Mouse (Mus musculus): Measurements from ENCODE around the gene Myog. TPM values are rescaled to one million over a fixed set of nuclear protein-coding genes. Genes with fewer than 3 reads are reported as not detected.
A peak's percentile ranks its signal among the peaks of the same experiment; 100 is the strongest.
"Not testable (repeated sequence)": the region's sequence is repeated elsewhere in the genome, so short reads cannot be mapped to it uniquely, and the experiment has no call there.

The Myog gene
- total RNA-seq (2021) (not detected), polyA plus RNA-seq (2012; rRNA removed) (not detected in 2 replicates)
- long read RNA-seq = 0 reads

- no peak for DNase-seq
Observed at GRCm38 (mm10) chr1:134289598-134290099, at the start of gene Myog. Myog (plus strand) TSS chr1:134289989.

GRCm38 (mm10) chr1:134240701-134241100, 49.1 kb upstream of the Myog start:
- DNase-seq = no peak

- DNase-seq = no peak
Observed at GRCm38 (mm10) chr1:134241298-134241697, 48.5 kb upstream of the Myog start.

DNA sequence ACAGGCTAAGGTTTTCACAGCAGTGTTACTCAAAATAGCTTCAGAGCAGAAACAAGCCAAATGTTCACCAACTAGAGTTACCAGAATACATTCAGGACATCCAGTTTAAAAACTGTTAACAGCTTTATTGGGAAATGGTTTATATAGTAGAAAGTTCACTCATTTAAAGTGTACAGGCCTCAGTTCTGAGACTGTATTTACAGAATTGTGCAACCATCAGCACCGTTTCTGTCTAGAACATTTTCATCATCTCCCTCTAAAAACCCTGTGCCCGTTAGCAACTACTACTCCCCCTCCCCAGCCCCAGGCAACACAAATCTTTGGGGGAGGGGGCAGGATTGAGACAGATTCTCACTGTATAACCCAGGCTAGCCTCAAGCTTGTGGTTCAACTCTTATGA, 47.5 kb upstream of the Myog start:
- DNase-seq = no peak

GRCm38 (mm10) chr1:134243505-134243904, 46.3 kb upstream of the Myog start:
- DNase-seq = no peak

GRCm38 (mm10) chr1:134243948-134244914, 45.6 kb upstream of the Myog start:
- peak; percentile 93 for DNase-seq

- DNase-seq = no peak
Observed at GRCm38 (mm10) chr1:134245004-134245717, 44.6 kb upstream of the Myog start.

GRCm38 (mm10) chr1:134246590-134246989, 43.2 kb upstream of the Myog start:
- no peak for DNase-seq

- not testable (repeated sequence) for DNase-seq
Observed at GRCm38 (mm10) chr1:134249681-134250080, 40.1 kb upstream of the Myog start.

- no peak for DNase-seq
Observed at GRCm38 (mm10) chr1:134264341-134264740, 25.4 kb upstream of the Myog start.

DNA sequence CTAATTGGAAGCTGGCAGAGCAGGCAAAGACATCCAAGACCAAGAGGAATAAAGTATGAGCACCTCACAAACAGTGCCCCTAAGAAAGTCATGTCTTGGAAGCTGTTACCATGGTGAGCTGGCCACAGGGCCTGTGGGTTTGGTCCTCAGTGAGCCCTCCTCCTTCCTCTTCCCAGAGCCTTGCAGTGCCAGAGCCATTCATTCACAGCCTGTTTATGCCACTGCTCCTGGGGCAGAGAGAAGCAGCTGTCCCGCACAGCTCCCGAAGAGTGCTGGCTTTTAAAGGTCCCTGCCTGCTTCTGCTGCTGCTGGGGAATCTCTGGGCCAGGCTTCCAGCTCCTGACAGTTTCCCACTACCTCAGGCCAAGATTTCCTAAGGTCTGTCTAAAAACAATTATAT, 24.0 kb upstream of the Myog start:
- no peak for DNase-seq

DNA sequence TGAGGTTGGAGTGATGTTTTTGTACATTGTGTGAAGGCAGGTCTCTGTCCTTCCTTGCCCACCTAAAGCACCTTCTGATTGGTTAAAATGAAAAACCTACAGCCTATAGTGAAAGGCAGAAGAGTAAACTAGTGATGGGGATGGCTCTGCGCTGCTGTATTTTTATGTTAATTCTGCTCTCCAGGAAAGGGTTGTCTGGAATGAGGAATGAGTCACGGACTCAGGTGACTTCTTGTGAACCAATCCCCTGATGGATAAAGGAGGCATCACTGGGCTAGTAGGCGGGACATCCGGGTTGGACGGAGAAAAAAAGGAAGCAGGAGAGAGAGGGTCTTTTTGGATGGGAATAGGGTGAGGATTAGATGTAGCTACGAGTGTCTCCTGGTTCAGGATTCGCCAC, 19.8 kb upstream of the Myog start:
- no peak for DNase-seq

- no peak for DNase-seq
Observed at GRCm38 (mm10) chr1:134272754-134273250, 17.0 kb upstream of the Myog start.

GRCm38 (mm10) chr1:134273493-134274395, 16.0 kb upstream of the Myog start:
- DNase-seq = no peak

- no peak for DNase-seq
Observed at GRCm38 (mm10) chr1:134274483-134274920, 15.3 kb upstream of the Myog start.

DNA sequence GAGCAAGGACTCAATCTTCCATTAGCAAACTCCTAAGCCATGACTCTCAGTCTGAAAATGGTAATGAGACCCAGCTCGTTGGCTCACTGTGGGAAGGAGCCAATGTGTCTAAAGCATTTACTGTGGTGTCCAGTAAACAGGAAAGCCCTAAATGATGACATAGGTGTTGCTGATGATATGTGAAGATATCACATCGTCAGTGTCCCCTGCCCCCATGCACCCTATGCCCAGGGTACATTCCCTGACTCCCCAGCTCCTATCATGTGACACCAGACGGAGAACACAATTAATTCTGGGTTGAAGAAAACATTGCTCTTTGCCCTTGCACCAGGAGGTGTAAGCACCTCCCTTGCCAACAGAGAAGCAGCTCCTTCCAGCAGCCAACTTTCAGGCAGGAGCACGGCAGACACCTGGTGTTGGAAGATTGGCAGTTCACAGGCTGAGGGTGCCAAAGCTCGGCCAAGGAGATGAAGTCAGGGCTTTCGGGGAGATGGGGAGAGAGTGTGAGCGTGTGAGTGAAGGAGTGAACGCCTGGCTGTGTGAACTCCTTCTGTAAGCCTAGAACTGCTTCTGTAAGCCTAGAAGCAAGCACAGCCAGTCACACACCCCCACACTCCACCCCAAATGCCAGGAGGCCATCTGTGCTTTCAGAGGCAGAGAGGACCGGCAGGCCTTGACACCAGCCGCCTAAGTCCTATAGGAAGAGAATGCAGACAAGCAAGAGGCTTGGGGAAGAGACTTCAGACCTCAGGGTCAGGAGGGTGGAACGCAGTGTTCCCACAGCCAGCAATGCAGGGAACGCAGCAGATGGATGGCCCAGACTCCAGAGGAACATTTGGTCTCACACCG, 13.9 kb upstream of the Myog start:
- DNase-seq = no peak

- no peak for DNase-seq
Observed at GRCm38 (mm10) chr1:134276823-134277222, 13.0 kb upstream of the Myog start.

DNA sequence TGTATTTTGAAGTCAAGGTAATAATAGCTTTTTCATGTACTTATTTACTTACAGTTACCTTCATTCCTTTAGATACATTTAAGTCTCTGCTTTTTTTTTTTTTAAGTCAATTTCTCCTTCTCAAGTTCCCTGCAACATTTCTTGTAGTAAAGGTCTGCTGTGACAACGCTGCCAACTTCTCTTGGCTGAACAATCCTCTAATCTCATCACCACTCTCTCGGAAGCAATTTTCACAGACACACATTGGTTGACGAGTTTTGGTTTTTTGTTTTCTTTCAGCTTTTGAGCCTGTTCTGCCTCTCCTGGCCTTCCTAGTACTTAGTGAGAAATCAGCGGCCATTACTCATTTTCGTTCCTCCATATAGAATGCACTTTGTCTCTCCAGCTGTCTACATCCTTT, 9.6 kb upstream of the Myog start:
- DNase-seq = no peak

DNA sequence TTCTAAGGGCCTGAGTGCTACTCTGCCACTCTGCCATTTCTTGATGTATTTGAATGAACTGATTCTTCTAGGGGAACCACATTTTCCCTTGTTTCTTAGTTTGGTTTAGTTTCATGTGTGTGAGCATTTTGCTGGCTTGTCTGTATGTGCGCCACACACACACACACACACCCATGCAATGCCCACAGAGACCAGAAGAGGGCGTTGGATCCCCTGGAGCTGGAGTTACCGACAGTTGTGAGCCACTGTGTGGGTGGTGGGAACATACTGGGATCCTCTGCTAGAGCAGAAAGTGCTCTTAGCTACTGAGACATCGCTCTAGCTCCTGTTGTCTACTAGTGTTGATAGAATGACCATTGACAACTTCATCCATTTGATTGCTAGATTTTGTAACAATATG, 8.2 kb upstream of the Myog start:
- no peak for DNase-seq

GRCm38 (mm10) chr1:134282342-134282741, 7.4 kb upstream of the Myog start:
- DNase-seq = no peak

- no peak for DNase-seq
Observed at GRCm38 (mm10) chr1:134283108-134283507, 6.7 kb upstream of the Myog start.

All from adrenal gland, adult 2 months (tissue).